Mouse (Mus musculus) ES-E14 (cell line): Measurements from ENCODE around the gene Tnrc18. TPM values are rescaled to one million over a fixed set of nuclear protein-coding genes. Genes with fewer than 3 reads are reported as not detected.

Source experiments
- DNase-seq: peaks from one replicate; pipeline ENCODE4 v3.0.0-alpha.2; 2013; ENCODE audit warnings: low read depth, low spot score
- H3K27ac ChIP-seq: 2 replicates; pipeline ENCODE4 v1.5.1; 2012; ENCODE audit warnings: low read depth, mild to moderate bottlenecking, low read length, moderate library complexity, mixed read lengths; ENCODE audit not compliant: poor library complexity, insufficient read depth, severe bottlenecking
- H3K36me3 ChIP-seq: 2 replicates; pipeline ENCODE4 v1.6.1; 2012; ENCODE audit warnings: mild to moderate bottlenecking, low read length, moderate library complexity, mixed read lengths; ENCODE audit not compliant: control insufficient read depth, poor library complexity, insufficient read depth, severe bottlenecking
- H3K4me1 ChIP-seq, 2 experiments: fragments of 150-350 bp in 1 of 2; sonication (generic) in 1 of 2; 2 replicates each; pipeline ENCODE4 v1.6.1; 2012; ENCODE audit warnings: low read length in 2 of 2, mild to moderate bottlenecking in 1 of 2, mixed read lengths in 1 of 2; ENCODE audit not compliant: control insufficient read depth in 2 of 2, insufficient read depth in 2 of 2, poor library complexity in 1 of 2
- H3K4me3 ChIP-seq, 2 experiments: fragments of 150-350 bp in 1 of 2; sonication (generic) in 1 of 2; 2 replicates each; pipeline ENCODE4 v1.5.1; 2012; ENCODE audit warnings: low read length in 2 of 2, low read depth in 1 of 2, mild to moderate bottlenecking in 1 of 2, mixed read lengths in 1 of 2; ENCODE audit not compliant: insufficient read depth in 1 of 2, poor library complexity in 1 of 2, severe bottlenecking in 1 of 2
- H3K9ac ChIP-seq: 2 replicates; pipeline ENCODE4 v1.6.1; 2012; ENCODE audit warnings: low read depth, mild to moderate bottlenecking, low read length, mixed read lengths; ENCODE audit not compliant: poor library complexity, insufficient read depth, severe bottlenecking
- H3K9me3 ChIP-seq: fragments of 150-350 bp; sonication (generic); 2 replicates; pipeline ENCODE4 v1.6.1; 2012; ENCODE audit warnings: low read depth, mild to moderate bottlenecking, low read length; ENCODE audit not compliant: control insufficient read depth, insufficient read depth
- CHD2 ChIP-seq: IDR thresholded peaks from 2 replicates; pipeline ENCODE4 v1.6.1; 2014; ENCODE audit warnings: mild to moderate bottlenecking, low read depth, low read length, inconsistent platforms
- HCFC1 ChIP-seq: IDR thresholded peaks from 2 replicates; pipeline ENCODE4 v1.6.1; 2012; ENCODE audit warnings: low read length, inconsistent platforms, borderline replicate concordance; ENCODE audit not compliant: insufficient read depth
- MAFK ChIP-seq: IDR thresholded peaks from 2 replicates; pipeline ENCODE4 v1.6.1; 2014; ENCODE audit warnings: mild to moderate bottlenecking, low read depth, low read length, inconsistent platforms; ENCODE audit not compliant: insufficient read depth
- ZC3H11A ChIP-seq: IDR thresholded peaks from 2 replicates; pipeline ENCODE4 v1.6.1; 2012; ENCODE audit warnings: low read depth, mild to moderate bottlenecking, inconsistent platforms, low read length, borderline replicate concordance
- ZNF384 ChIP-seq: IDR thresholded peaks from 2 replicates; pipeline ENCODE4 v1.6.1; 2012; ENCODE audit warnings: low read depth, low read length, inconsistent platforms
- in situ Hi-C, 2 experiments: fragments of 600-800 bp; cut with MboI; formaldehyde crosslinking; loops; one replicate each; pipeline ENCODE4 v1.15.1; 2025; ENCODE audit warnings: low sequenced_read_pairs in 2 of 2, inconsistent platforms in 1 of 2; ENCODE audit not compliant: unreplicated experiment in 2 of 2
- total RNA-seq: library from RNA; depleted of rRNA; stranded (reverse); fragments of 300-350 nt; gene quantifications from 2 replicates; pipeline ENCODE4 v1.2.3, GENCODE M21; 2012

Gene Tnrc18
- total RNA-seq, 1 experiment, result 20.7 TPM

DNA sequence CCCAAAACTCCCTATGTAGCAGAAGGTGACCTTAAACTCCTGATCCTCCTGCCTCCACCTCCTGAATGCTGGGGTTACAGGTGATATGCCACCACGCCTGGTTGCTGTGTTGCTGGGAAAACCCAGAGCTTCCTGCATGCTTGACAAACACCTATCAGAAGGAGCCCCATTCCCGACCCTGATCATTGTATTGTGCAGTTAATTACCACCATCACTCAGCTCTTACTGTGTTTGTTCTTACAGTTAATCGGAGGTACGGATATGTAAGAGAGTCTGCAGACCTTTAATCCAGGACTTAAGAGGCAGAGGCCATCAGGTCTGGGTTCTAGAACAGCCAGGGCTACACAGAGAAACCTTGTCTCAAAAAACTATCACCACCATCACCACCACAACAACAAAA is 18.2 kb downstream of the Tnrc18 start:
- Histone ChIP-seq H3K9ac (no peak overlapping the region), H3K27ac (no peak overlapping the region), H3K4me1 (peaks cover 14 to 48% of the 10 kb centered on the region in 2 experiments), H3K4me3 (no peak overlapping the region), H3K36me3 (no peaks in the 10 kb centered on the region), H3K9me3 (no peaks in the 10 kb centered on the region)
- TF ChIP-seq MAFK (0 out of 2 replicates have a peak, but pooled peaks have one; percentile 16), ZNF384 (no peak)
- DNase-seq, result peak; percentile 82
- in situ Hi-C loops, result no loop called here

DNA sequence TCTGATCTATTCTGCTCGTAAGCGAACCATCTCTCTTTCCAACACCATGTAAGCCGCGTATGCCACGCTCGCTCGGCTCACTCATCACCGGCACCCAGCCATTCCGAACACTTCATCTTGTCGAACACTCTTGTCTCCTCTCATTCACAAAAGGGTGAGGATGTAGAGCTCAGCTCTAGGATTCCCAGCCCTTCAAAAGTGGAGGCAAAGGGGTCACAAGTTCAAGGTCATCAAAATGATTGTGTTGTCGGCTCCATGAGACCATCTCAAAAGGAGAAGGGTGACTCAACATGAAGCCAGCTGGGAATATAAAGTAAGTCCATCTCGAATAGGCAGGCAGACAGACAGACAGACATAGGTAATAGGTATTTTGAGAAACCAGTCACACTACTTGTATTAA is 19.3 kb downstream of the Tnrc18 start:
- H3K4me3 ChIP-seq, result no peak overlapping the region
- no peak for DNase-seq
- no peak for TF ChIP-seq HCFC1
- no peak for TF ChIP-seq MAFK
- no peak for TF ChIP-seq ZNF384
- no peak for TF ChIP-seq CHD2
- no peak for TF ChIP-seq ZC3H11A
- no peaks in the 10 kb centered on the region for H3K9me3 ChIP-seq
- H3K9ac ChIP-seq, result no peak overlapping the region
- H3K27ac ChIP-seq, result no peak overlapping the region
- H3K4me1 ChIP-seq, result peaks cover 14 to 45% of the 10 kb centered on the region in 2 experiments
- H3K36me3 ChIP-seq, result no peaks in the 10 kb centered on the region
- in situ Hi-C loops, result no loop called here

DNA sequence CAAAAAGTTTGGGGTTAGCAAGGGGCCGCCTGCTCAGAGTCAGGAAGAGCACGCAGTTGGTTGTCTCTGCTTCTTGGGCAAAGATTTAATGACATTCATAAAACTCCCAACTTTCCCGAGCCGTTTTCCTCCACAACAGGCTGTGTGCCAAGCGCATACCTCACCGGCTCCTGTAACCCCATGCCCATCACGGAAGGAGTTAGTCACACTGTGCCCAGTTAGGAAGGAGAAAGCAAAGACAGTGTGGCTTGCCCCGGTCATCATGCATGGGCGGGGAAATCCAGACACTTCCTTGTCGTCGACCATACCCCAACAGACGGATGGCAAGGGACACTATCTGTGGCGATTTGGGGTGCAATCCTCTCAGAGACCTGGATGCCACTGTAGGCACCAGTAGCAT is 19.8 kb downstream of the Tnrc18 start:
- in situ Hi-C loops, result no loop called here
- Histone ChIP-seq H3K4me1 (peaks cover 14 to 42% of the 10 kb centered on the region in 2 experiments), H3K4me3 (no peak overlapping the region), H3K27ac (no peak overlapping the region), H3K36me3 (no peaks in the 10 kb centered on the region), H3K9me3 (no peaks in the 10 kb centered on the region), H3K9ac (no peak overlapping the region)
- TF ChIP-seq ZNF384 (no peak), HCFC1 (no peak), CHD2 (no peak), MAFK (no peak), ZC3H11A (no peak)
- DNase-seq, result no peak

DNA sequence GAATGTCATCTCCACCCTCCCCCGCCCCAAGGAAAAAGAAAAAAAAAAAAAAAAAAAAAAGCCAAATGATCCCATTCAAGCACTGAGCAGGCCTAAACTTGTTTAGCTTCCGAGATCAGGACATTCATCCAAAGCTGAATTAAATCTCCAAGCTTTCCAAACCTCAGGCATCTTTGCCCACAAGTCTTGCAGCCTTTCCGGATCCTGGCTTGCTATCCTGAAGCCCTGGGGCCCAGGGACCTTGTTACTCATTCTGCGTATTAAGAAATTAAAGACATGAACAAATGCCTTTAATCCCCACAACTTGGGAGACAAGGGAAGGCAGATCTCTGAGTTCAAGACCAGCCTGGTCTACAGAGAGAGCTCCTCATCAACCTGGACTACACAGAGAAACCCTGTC is 20.5 kb downstream of the Tnrc18 start:
- no peak overlapping the region for H3K27ac ChIP-seq
- no peak for TF ChIP-seq CHD2
- peak; percentile 84 for TF ChIP-seq ZNF384
- no peak overlapping the region for H3K9ac ChIP-seq
- H3K4me3 ChIP-seq, result no peak overlapping the region
- peaks cover 12 to 39% of the 10 kb centered on the region in 2 experiments; a peak in 3 of 4 replicates for H3K4me1 ChIP-seq
- in situ Hi-C loops, result no loop called here
- DNase-seq, result no peak
- no peaks in the 10 kb centered on the region for H3K36me3 ChIP-seq
- H3K9me3 ChIP-seq, result no peaks in the 10 kb centered on the region

DNA sequence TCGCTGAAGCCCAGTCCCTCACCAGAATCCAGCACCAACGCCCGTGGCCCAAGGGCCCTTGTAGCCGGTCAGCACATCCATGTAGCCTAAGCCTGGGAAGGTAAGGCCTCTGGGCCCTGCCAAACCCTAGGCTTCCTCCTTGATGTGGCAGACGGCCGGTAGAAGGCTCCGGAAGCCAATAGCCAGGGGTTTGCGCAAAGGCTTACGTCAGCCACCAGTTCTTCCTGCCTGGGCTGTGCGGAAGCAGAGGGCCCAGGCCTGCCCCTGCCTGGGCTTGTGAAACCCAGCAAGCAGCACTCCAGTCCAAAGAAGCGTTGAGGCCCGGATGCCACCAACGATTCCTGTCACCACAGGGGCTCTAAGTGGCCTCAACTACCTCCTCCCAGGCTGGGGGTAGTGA is 22.9 kb downstream of the Tnrc18 start:
- peaks cover 10 to 22% of the 10 kb centered on the region in 2 experiments; a peak in 3 of 4 replicates for H3K4me1 ChIP-seq
- no peak for DNase-seq
- H3K27ac ChIP-seq, result no peak overlapping the region
- no peaks in the 10 kb centered on the region for H3K9me3 ChIP-seq
- in situ Hi-C loops, result no loop called here
- TF ChIP-seq ZNF384, result no peak
- no peak for TF ChIP-seq ZC3H11A
- TF ChIP-seq CHD2, result no peak
- no peak for TF ChIP-seq HCFC1
- no peak for TF ChIP-seq MAFK
- no peak overlapping the region for H3K4me3 ChIP-seq
- no peaks in the 10 kb centered on the region for H3K36me3 ChIP-seq
- H3K9ac ChIP-seq, result no peak overlapping the region
